Mouse (Mus musculus) kidney, postnatal 10 days (tissue): ENCODE results near the gene Vtn.
"Not testable (repeated sequence)": the region's sequence is repeated elsewhere in the genome, so short reads cannot be mapped to it uniquely, and the experiment has no call there.

ENCODE experiments used
- DNase-seq: peaks from one replicate; pipeline ENCODE4 v3.0.0; 2021; ENCODE audit warnings: mixed read lengths

Gene Vtn

GRCm38 (mm10) chr11:78499543-78499942 is 652 bp downstream of the Vtn start:
- no peak for DNase-seq

- DNase-seq, result no peak
These were observed 1.8 kb downstream of the Vtn start for GRCm38 (mm10) chr11:78500623-78501202.

GRCm38 (mm10) chr11:78501529-78501928 is 2.6 kb downstream of the Vtn start:
- no peak for DNase-seq

- no peak for DNase-seq
These were observed 4.2 kb downstream of the Vtn start, which contains the start of gene Sebox for GRCm38 (mm10) chr11:78502909-78503650. Sebox (plus strand) TSS chr11:78503447.

GRCm38 (mm10) chr11:78505430-78505829 is 6.5 kb downstream of the Vtn start:
- no peak for DNase-seq

GRCm38 (mm10) chr11:78509148-78509547 is 10.3 kb downstream of the Vtn start:
- peak; percentile 51 for DNase-seq

GRCm38 (mm10) chr11:78512025-78512957 is 13.4 kb downstream of the Vtn start, which contains the start of the genes Tmem199 and Poldip2:
Tmem199 (minus strand) TSS chr11:78512172.
Poldip2 (plus strand) TSS chr11:78512193.
- DNase-seq, result peak; percentile 95

GRCm38 (mm10) chr11:78513106-78513790 is 14.4 kb downstream of the Vtn start:
- no peak for DNase-seq

GRCm38 (mm10) chr11:78515549-78516325 is 16.8 kb downstream of the Vtn start:
- no peak for DNase-seq

- DNase-seq, result no peak
These were observed 20.0 kb downstream of the Vtn start for GRCm38 (mm10) chr11:78518931-78519330.

GRCm38 (mm10) chr11:78521880-78522279 is 23.0 kb downstream of the Vtn start:
- DNase-seq, result no peak

GRCm38 (mm10) chr11:78522481-78522997 is 23.6 kb downstream of the Vtn start:
- peak; percentile 55 for DNase-seq

- peak; percentile 22 for DNase-seq
These were observed 24.5 kb downstream of the Vtn start for GRCm38 (mm10) chr11:78523241-78523955.

GRCm38 (mm10) chr11:78524838-78525237 is 25.9 kb downstream of the Vtn start:
- DNase-seq, result no peak

- DNase-seq, result peak; percentile 29
These were observed 29.8 kb downstream of the Vtn start for GRCm38 (mm10) chr11:78528714-78529113.

GRCm38 (mm10) chr11:78530001-78530400 is 31.1 kb downstream of the Vtn start:
- no peak for DNase-seq

- DNase-seq, result peak; percentile 79
These were observed 32.2 kb downstream of the Vtn start for GRCm38 (mm10) chr11:78531046-78531445.

- DNase-seq, result not testable (repeated sequence)
These were observed 32.6 kb downstream of the Vtn start for GRCm38 (mm10) chr11:78531515-78531914.

GRCm38 (mm10) chr11:78534516-78534915 is 35.6 kb downstream of the Vtn start:
- DNase-seq, result no peak

- peak; percentile 52 for DNase-seq
These were observed 36.6 kb downstream of the Vtn start for GRCm38 (mm10) chr11:78535376-78536079.
